Mouse (Mus musculus) macrophage (primary cell): ENCODE results near the gene Rasgrf2. TPM values are rescaled to one million over a fixed set of nuclear protein-coding genes. Genes with fewer than 3 reads are reported as not detected.
"Not testable (repeated sequence)": the region's sequence is repeated elsewhere in the genome, so short reads cannot be mapped to it uniquely, and the experiment has no call there.

Source experiments
- H3K27ac ChIP-seq: fragments of 350-480 bp; formaldehyde crosslinking; 2 replicates; pipeline ENCODE4 v1.9.0; 2021
- H3K36me3 ChIP-seq: fragments of 350-480 bp; formaldehyde crosslinking; 2 replicates; pipeline ENCODE4 v1.9.0; 2021; ENCODE audit errors: inconsistent target
- H3K4me3 ChIP-seq: fragments of 350-480 bp; formaldehyde crosslinking; 2 replicates; pipeline ENCODE4 v1.9.0; 2021; ENCODE audit errors: inconsistent target
- H3K79me2 ChIP-seq: fragments of 350-480 bp; formaldehyde crosslinking; 2 replicates; pipeline ENCODE4 v1.9.0; 2021; ENCODE audit errors: inconsistent target
- WGBS: methylation state at CpG from one replicate; pipeline ENCODE4 v1.1.7; 2026; ENCODE audit warnings: inconsistent platforms; ENCODE audit not compliant: missing documents; 5-methylcytosine and 5-hydroxymethylcytosine counted together
- polyA plus RNA-seq: library from polyadenylated mRNA; stranded (reverse); fragments of 250-400 nt; gene quantifications from 3 replicates; pipeline ENCODE4 v1.2.4, GENCODE M21; 2018; ENCODE audit warnings: inconsistent platforms
- total RNA-seq, 78 experiments: library from RNA; depleted of rRNA; stranded (reverse); fragments of 250-400 nt; gene quantifications; 1 replicate in 9 of 78; 2 replicates in 24 of 78; 3 replicates in 43 of 78; 4 replicates in 2 of 78; pipeline ENCODE4 v1.2.4; 2018; ENCODE audit warnings: inconsistent platforms in 56 of 78

The Rasgrf2 gene
- under 1 TPM in 5 of 26 experiments, not detected in 21; 0.18 to 0.86 (median 0.35) TPM for total RNA-seq (2018; cell fraction: chromatin; rRNA removed)
- under 1 TPM in 15 of 26 experiments, not detected in 11; under 0.01 to 0.42 (median 0.04) TPM for total RNA-seq (2018; cell fraction: cytosol; rRNA removed)
- under 1 TPM in 3 of 26 experiments, not detected in 23; 0.24 to 0.69 (median 0.54) TPM for total RNA-seq (2018; cell fraction: nucleus; rRNA removed)
- 0.09 TPM in 1 of 3 replicates, not detected in the others for polyA plus RNA-seq

DNA sequence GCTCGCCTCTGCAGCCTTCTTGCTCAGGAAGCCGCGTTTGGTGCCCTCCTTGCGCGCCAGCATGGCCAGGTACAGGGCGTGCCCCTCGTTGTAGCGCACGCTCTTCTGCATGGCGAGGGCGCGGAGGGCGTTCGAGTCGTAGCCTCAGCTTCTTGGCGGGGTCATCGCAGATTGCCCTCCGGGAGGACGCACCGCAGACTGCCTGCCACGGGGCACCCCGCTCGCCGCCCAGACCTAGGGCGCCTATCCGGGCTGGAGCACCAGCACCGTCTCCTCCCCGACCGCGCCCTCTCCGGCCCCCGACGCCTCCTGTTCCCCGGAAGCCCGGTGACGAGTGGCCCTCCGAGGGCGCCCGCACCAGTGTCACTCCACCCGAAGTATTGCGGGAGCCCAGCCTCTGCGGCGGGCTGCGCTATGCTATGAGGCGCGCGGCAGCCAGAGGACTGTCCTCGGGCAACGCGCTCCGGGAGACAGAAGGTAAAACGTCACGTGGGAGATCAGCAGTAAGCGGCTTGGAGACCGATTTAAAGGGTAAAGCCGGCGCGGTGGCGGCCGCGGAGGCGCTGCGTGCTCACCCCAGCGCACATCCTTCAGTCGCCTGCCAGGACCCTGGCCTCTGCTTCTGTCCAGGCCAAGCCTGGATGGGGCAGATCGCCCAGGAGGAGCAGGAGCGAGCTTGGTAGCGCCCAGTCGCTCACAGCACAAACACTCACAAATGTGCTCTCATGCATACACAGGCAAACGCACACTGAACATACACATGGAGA lies at the start of gene Rasgrf2:
TSS of gene Rasgrf2 (minus strand) at position 273 of the 767 bp plus-strand sequence.
- no peak within 1 kb of the TSS for H3K27ac ChIP-seq
- H3K4me3 ChIP-seq = no peak within 1 kb of the TSS
- no peaks in the 10 kb centered on the region for H3K79me2 ChIP-seq
- H3K36me3 ChIP-seq = no peaks in the 10 kb centered on the region
- WGBS = 5% methylated on average over 70 of the region's 70 CpGs

GRCm38 (mm10) chr13:92172686-92173085 lies 41.2 kb upstream of the Rasgrf2 start:
- not testable (repeated sequence) for H3K27ac ChIP-seq, H3K79me2 ChIP-seq, H3K4me3 ChIP-seq, H3K36me3 ChIP-seq
- 91% methylated on average over 8 of the region's 8 CpGs for WGBS

- H3K27ac ChIP-seq = no peak overlapping the region
- 72% methylated on average over 3 of the region's 3 CpGs for WGBS
- no peaks in the 10 kb centered on the region for H3K79me2 ChIP-seq
- H3K36me3 ChIP-seq = no peaks in the 10 kb centered on the region
- H3K4me3 ChIP-seq = no peak overlapping the region
Measured at GRCm38 (mm10) chr13:92150551-92150950, 19.1 kb upstream of the Rasgrf2 start.

DNA sequence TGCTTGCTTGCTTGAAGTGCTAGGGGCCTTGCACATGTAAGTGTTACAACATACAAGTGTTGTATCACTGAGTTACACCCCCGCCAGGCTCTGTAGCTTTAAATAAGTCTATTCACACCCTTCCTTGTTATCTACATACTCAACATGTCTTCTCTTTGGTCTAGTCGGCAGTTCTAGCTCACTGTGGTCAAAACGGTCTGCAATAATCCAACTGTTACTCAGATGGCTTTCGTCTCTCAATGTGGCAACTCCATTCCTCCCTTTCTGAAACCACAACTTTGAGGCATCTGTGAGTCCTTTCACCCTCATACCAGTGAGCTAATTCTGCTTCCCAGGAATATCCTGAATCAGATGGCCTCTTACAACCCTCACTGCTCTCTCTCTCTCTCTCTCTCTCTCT lies 17.4 kb upstream of the Rasgrf2 start:
- WGBS = 79% methylated on average over 4 of the region's 4 CpGs

DNA sequence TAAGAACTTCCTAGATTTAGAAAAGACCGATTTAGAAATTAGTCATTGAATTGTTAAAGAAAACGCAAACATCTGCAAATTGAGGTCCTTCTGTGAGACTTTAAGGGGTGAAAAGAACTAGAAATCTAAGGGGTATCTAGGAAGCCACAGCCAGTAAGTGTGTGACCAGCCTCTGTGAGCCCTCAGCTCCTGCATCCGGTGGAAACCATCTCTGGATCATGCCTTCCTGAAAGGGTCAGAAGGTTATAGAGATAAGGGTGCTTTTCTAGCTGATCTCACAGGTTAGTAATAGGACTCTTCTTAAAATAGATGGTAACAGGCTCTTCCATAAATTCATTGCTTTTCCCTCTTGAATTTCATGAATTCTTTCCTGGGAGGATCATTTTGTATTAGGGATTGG lies 3.3 kb upstream of the Rasgrf2 start:
- Histone ChIP-seq H3K36me3 (no peaks in the 10 kb centered on the region), H3K27ac (no peak overlapping the region), H3K79me2 (no peaks in the 10 kb centered on the region), H3K4me3 (no peak overlapping the region)
- 61% methylated on average over 2 of the region's 3 CpGs for WGBS

More for the DNA sequence above, 17.4 kb upstream of the Rasgrf2 start:
- Histone ChIP-seq H3K4me3 (no peak overlapping the region), H3K79me2 (no peaks in the 10 kb centered on the region), H3K27ac (no peak overlapping the region), H3K36me3 (no peaks in the 10 kb centered on the region)

GRCm38 (mm10) chr13:92132599-92132998 lies 1.1 kb upstream of the Rasgrf2 start:
- no peak overlapping the region for H3K4me3 ChIP-seq
- no peaks in the 10 kb centered on the region for H3K36me3 ChIP-seq
- no peaks in the 10 kb centered on the region for H3K79me2 ChIP-seq
- no peak overlapping the region for H3K27ac ChIP-seq
- 19% methylated on average over 2 of the region's 2 CpGs for WGBS

- Histone ChIP-seq H3K36me3 (no peaks in the 10 kb centered on the region), H3K4me3 (no peak overlapping the region), H3K79me2 (no peaks in the 10 kb centered on the region), H3K27ac (no peak overlapping the region)
- 22% methylated on average over 22 of the region's 22 CpGs for whole genome bisulfite sequencing
Measured at GRCm38 (mm10) chr13:92130994-92131383, 467 bp downstream of the Rasgrf2 start.

GRCm38 (mm10) chr13:92129877-92130276 lies 1.6 kb downstream of the Rasgrf2 start:
- Histone ChIP-seq H3K27ac (no peak overlapping the region), H3K4me3 (no peak overlapping the region), H3K79me2 (no peaks in the 10 kb centered on the region), H3K36me3 (no peaks in the 10 kb centered on the region)
- 83% methylated on average over 4 of the region's 4 CpGs for WGBS

- no peaks in the 10 kb centered on the region for H3K79me2 ChIP-seq
- H3K4me3 ChIP-seq = no peak overlapping the region
- no peaks in the 10 kb centered on the region for H3K36me3 ChIP-seq
- WGBS = 96% methylated on average over 5 of the region's 5 CpGs
- no peak overlapping the region for H3K27ac ChIP-seq
Measured at GRCm38 (mm10) chr13:92125902-92126301, 5.6 kb downstream of the Rasgrf2 start.

DNA sequence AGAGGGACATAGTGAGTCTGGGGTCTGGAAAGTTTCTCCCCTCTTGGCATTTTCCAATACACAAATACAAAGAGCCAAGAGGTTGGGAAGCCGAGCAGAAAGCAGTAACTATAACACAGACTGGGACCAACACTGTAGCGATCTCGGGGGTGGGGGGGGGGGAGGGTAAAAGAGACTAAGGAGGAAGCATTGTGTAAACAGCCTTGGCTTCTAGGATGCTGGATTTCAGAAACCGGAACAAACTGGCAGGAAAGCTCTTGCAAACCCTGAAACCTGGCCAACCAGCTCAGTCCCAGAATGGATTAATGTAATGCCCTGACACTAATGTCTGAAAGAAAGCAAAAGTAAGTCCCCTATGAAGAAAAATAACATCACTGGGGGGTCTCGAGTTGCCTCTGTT lies 11.8 kb downstream of the Rasgrf2 start:
- 66% methylated on average over 5 of the region's 5 CpGs for WGBS
- H3K36me3 ChIP-seq = no peaks in the 10 kb centered on the region
- H3K4me3 ChIP-seq = no peak overlapping the region
- no peak overlapping the region for H3K27ac ChIP-seq
- no peaks in the 10 kb centered on the region for H3K79me2 ChIP-seq

DNA sequence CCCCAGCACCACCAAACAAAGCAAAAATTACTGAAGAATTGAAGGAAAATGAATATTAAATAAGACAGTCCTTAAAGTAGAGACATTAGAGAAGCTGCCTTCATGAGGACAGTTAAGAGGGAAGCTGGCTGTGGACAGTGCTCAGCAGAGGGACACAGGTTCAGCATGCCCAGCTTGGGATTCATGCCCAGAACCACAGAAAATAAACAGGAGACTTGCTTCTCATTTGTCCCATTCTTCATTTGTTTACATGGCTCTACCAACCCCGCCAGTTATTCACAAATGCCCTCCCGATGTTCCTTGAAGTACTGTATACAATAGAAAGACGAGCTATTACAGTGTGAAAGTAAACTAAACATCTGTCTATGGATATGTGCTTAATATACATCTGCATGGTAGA lies 17.4 kb downstream of the Rasgrf2 start:
- H3K36me3 ChIP-seq = no peaks in the 10 kb centered on the region
- H3K27ac ChIP-seq = no peak overlapping the region
- WGBS = 82% methylated on average over 3 of the region's 3 CpGs
- H3K79me2 ChIP-seq = no peaks in the 10 kb centered on the region
- no peak overlapping the region for H3K4me3 ChIP-seq

GRCm38 (mm10) chr13:92108237-92108636 lies 23.2 kb downstream of the Rasgrf2 start:
- Histone ChIP-seq H3K36me3 (no peaks in the 10 kb centered on the region), H3K27ac (no peak overlapping the region), H3K79me2 (no peaks in the 10 kb centered on the region), H3K4me3 (no peak overlapping the region)
- 42% methylated on average over 4 of the region's 4 CpGs for WGBS

DNA sequence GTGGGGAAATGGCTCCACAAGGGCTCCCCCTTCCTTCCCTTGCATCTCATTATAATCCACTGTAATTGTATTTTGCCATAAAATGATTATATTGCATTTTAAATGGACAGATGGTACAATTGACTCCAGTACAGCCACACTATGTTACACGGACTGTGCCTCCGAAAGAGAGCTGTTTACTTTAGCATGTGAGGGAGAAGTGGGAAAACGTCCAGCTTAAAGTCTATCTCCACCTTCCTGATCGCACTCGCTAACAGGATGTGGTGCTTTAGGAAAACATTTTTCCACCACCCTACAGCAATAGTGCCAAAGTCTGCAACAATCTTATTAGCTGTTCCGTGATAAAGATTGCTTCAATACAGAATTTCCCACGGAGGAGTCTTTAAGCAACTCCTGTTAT lies 27.2 kb downstream of the Rasgrf2 start:
- WGBS = 41% methylated on average over 7 of the region's 7 CpGs
- H3K36me3 ChIP-seq = no peaks in the 10 kb centered on the region
- no peak overlapping the region for H3K4me3 ChIP-seq
- no peak overlapping the region for H3K27ac ChIP-seq
- H3K79me2 ChIP-seq = no peaks in the 10 kb centered on the region

DNA sequence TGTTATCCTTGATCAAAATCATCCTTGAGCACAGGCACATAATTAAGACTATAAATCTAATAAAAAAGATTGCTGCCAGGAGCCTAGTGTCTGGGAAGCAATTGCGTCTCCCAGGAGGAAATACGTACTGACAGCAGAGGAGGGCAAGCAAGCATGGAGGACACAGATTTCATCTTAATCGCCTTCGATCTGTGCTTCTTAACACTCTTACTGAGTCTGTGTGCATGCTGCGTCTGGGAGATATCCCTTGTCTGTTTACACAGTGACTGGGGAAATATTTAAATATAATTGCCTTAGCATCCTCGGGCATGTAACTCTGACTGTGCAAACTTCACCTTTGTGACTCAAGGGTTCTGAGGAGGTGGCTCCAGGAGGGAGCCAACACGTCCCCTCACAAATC lies 33.0 kb downstream of the Rasgrf2 start:
- Histone ChIP-seq H3K4me3 (no peak overlapping the region), H3K36me3 (no peaks in the 10 kb centered on the region), H3K27ac (no peak overlapping the region), H3K79me2 (no peaks in the 10 kb centered on the region)
- 77% methylated on average over 7 of the region's 7 CpGs for WGBS
